Mouse (Mus musculus) fibroblast of lung, adult 2 months (primary cell): ENCODE results near the gene Clec2l.
"Not testable (repeated sequence)": the region's sequence is repeated elsewhere in the genome, so short reads cannot be mapped to it uniquely, and the experiment has no call there.

Source experiments
- DNase-seq: peaks from one replicate; pipeline ENCODE4 v3.0.0-alpha.2; 2011; ENCODE audit warnings: low read depth

Clec2l gene

DNA sequence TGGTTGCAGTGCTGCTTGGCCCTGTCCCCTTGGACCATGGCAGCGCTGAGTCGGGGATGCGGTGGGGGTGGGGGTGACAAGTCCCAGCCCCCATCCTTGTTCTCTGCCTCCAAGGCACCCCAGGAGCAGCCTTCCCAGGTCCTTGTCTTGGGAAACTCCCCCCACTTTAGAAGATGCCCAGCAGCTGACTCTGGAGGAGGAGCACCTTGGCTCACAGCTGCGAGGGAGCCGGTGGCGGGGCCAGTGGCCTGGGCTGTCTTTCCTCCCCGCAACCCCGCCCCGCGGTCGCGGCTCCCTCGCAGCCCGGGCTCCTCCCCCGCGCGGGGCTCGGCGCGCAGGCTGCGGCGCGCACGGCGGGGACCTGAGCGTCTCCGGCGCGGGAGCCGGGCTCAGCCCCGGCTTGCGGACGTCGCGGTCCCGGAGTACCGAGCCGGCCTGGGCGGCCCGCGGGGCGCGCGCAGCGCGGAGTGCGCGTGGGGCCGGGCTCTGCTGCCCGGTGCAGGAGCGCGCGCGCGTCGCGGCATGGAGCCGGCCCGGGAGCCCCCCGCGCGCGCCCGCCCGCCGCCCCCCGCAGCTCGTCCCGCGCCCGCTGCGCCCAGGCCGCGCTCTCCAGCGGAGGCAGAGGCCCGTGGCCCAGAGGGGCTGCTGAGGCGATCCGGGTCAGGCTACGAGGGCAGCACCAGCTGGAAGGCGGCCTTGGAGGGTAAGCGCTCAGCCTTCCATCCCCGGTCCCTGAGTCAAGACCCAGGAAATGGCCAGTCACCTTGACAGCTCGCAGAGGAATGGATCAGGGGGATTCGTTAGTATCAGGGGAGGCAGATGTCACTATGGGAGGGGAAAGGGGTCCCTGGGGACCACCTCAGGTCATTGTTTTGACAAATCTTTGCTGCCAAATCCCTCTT, at the start of gene Clec2l:
TSS of gene Clec2l (plus strand) at position 356 of the 902 bp plus-strand sequence.
- DNase-seq: no peak

DNA sequence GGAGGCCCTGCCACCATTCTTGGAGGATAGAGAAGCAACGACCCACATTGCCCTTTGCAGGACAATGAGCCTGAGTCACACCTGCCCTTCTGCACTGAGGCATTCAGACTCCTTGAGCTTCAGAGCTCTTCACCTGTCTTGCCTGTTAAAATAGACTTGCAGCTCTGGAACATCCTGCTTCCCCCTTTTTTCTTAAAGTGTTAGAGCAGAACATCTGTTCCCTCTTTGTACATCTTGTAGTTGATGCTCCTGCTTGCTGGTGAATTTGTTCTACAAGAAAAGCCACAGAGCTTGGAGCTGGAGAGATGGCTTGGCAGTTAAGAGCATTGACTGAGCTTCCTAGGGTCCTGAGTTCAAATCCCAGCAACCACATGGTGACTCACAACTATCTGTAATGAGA, 40.5 kb upstream of the Clec2l start:
- DNase-seq: no peak

DNA sequence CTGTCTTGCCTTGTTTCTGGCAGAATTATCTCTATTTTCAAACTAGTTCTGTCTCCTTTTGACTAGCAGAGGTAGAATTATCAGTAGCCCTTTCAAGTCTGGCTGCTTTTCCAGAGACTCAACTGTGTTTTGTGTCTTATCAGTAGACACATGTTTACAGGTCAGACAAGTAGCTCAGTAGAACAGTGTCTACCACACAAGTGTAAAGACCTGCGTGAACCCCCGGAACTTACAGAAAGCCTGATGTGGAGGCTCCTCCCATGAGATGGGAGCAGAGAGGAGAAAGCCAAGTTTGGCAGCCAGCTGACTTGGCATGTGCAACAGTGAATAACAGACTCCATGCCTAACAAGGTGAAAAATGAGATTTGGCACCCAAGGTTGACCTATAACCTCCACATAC, 39.4 kb upstream of the Clec2l start:
- no peak for DNase-seq

DNA sequence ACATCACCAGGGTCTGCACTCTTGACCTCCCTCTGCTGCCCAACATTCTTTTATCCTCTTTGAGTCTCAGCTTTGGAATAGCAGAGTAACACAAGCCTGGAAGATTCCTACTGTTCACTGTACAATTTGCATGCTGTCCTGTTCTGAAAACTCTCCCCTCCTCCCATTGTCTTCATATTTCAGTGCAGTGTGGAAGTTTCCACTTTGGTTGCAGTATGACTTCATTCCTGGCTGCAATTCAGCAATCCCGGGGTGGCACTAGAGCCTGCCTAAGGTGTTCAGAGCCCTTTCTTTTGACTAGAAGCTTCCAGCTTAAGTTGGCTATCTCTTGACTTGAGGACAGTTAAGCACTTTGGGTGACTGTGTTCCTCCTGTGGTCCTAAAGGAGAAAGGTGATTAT, 38.4 kb upstream of the Clec2l start:
- DNase-seq: no peak

DNA sequence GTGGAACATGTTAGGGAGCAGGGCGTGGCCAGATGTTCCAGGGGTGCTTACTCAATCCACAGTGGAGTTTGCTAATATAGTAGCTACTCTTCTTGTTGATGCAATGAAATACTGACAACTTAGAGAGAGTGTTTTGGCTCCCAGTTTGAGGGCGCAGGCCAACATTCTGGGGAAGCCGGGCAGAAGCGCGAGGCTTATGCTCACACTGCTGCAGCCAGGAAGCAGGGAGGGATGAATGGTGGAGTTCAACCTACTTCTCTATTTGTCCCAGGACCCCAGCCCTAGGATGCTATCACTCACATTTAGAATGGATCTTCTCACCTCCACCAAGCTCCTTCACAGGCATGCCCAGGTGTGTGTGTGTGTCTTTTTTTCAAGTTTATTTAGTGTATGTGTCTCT, 36.8 kb upstream of the Clec2l start:
- no peak for DNase-seq

DNA sequence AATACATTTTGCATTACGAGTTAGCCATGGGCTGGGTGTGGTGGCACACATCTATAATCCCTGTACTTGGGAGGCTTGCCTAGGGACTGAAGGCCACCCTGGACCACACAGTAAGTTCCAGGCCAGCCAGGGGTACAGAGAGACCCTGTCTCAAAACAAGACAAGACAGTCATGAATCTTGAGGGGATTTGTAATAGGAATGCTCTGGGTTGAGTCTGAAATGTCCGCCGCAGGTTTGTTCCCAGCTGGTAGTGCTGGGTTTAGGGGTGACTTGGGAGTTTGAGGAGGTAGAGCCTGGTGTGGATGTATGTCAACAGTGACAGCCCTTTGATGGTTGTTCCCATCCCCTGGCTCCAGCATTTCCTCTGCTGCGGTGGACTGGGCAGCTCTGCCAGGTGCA, 35.8 kb upstream of the Clec2l start:
- DNase-seq: no peak

DNA sequence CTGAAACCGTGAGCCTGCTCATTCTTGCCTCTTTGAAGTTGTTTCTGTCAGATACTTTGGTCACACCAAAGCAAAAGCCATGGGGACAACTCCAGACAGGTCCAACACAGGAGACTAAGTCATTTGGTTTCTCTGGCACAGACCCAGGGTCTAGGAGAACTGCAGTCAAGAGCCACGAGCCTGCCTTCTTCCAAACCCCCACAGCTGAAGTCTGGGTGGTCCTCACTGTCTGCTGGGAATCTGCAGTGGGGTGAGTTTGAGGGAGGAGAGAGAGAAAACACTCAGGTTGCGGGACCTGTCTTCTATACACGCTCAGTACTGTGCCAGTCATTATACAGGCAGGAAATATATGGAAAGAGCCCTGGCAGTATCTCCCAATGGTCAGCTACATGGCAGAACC, 35.4 kb upstream of the Clec2l start:
- DNase-seq: no peak

DNA sequence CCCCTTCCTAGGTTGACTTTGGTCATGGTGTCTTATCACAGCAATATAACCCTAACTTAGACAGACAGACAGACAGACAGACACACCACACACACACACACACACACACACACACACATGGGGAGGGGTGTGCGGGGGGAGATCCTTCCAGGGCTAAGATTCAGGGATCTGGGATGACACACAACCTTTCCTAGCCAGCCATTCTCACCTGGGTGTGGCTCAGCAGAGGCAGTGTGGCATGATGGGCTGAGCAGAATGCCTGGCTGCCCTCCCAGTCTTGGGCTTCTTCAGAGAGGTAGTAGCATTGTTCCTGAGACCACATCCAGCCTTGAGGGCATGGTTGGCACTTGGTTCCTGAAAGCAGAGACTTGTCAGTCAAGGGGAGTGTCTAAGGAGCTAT, 33.3 kb upstream of the Clec2l start:
- DNase-seq: no peak

DNA sequence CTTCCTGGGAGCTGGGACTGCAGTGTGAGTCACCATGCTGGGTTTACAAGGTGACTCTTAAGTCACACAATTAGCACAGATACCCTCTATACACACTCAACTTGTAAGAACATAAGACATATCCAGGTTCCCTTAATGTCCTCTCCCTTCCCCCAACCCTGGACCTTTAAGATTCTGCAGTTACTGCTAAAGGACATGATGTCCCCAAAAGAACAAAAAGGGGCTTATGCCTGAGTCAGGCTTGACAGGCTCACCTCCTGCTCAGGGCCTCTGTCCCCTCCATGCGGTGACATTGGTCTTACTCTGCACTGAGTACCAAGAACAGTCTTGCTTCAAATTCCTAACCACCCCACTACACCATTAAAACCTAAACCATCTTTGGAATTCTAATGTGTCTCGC, 30.0 kb upstream of the Clec2l start:
- DNase-seq: no peak

DNA sequence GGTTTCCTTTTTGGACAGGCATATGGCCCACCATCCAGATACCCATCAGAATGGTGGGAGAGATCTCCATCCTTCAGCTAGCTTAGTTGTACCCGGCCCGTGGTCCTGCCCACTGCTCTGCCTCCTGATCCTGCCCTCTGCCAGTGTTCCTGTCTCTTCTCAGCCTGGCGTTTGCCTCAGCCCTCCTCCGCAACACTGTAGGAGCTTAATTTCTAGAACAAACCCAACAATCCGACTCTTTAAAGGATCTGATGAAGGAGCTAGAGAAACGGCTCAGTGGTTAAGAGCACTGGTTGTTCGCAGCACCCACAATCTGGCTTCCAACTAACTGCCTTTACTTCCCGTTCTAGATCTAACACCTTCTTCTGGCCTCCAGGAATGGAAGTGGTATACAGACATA, 28.4 kb upstream of the Clec2l start:
- no peak for DNase-seq

DNA sequence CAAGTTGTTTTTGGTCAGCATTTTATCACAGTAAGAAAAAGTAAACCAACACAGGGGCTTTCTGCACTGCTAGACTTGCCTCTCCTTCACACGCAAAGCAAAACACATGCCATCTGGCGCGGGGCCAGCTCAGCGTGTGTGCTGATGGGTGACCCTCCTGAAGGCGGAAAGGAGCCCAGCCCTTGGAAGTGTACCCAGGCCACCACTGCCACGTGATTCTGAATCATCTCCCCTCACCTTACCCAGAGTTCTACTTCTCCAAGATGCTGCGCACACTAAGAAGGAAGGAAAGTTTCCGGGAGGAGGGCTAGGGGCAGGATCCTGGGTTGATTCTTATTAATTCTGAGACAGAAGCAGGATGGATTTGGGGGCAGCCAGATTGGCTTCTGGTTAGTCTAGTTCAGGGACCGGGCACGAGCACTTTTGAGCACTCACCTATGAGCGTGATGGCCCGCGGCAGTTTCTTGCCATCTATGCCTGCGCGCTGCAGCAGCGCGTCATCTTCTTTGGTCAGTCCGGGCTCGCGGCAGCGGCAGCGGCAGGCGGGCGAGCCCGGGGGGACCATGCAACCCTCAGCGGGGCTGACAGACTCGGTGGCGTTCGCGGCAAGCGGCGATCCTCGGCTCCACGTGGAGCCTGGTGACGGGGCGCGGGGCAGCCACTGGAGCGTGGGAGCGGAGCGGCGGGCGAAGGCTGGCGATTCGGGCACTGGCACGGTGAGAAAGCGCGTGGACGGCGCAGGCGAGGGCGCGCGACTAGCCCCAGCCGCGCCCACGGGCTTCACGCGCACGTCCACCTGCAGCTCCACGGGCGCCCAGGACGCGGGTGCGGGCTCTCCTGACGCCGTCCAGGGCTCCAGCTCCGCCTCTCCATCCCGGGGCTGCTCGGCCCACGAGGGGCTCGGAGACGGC, 26.7 kb upstream of the Clec2l start:
- DNase-seq: no peak

DNA sequence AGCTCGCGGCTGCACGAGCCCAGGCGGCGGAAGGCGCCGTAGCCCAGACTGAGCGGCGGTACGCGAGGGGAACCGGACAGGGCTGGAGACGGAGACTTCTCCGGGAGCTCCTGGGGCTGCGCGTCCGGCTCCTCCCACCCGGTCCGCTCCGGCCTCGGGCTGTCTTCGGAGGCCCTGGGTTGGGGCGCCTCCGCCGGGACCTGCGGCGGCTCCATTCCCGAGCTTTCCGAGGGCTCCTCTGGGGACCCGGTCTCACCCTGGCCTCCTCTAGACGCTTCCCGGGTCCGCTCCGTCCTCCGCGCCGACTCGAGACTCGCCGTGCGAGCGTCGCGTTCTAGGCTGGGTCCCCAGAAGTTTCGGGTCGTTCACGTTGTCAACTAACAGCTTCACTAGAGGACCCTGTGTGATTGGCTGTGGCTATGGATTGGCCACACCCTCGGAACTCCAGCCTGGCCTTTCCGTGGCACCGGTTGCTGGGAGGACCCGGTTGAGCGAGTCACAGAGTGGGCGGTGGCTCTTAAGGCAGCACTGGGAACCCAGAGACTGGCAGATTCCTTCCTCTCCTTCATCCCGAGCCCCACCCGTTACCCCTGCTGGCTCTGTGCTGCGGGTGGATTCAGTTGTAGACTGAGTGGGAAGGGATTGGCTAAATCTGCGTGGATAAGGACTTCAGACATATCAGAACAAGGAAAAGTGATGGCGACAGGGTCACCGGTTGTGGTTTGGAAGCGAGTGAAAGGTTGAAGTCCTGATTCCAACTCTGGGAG, 25.8 kb upstream of the Clec2l start, which contains the start of gene Klrg2:
TSS of gene Klrg2 (minus strand) at position 391 of the 767 bp plus-strand sequence.
- DNase-seq: no peak

DNA sequence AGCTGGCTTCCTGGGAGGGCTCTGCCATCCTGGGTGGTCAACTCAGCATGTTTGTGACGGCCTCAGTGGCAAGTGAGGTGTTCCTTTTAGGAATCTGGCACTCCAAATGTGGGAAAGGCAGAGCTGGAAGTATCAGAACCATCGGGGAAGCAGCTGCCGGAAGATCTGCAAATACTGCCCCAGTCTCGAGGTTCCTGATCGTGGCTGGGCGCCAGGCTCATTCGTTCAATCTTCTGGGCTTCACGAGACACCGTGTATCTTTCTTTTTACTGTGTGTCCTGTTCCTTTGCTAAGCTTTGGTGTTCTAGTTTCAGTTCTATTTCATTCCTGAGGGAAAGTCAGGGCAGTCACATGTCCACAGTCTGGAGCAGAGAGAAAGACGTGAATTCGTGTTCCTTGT, 22.5 kb upstream of the Clec2l start:
- DNase-seq: no peak

DNA sequence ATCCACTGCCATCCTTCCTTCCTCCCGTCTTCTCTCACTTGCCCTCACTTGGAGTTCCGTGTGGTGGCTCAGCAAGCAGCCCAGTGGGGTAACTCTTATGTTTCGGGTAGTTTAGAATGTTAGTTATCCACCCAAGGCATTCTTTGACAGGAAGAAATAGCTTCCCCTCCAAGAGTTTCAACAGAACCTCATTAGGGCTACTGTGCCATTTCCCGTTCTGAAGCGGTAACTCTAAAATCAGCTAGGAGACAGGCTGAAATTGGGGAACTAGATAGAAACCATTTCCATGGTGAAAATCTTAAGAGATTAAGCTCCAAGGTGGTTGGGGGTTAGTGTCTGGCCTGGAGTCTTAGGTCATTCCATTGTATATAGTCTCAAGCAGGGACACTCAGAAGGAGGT, 21.6 kb upstream of the Clec2l start:
- no peak for DNase-seq

DNA sequence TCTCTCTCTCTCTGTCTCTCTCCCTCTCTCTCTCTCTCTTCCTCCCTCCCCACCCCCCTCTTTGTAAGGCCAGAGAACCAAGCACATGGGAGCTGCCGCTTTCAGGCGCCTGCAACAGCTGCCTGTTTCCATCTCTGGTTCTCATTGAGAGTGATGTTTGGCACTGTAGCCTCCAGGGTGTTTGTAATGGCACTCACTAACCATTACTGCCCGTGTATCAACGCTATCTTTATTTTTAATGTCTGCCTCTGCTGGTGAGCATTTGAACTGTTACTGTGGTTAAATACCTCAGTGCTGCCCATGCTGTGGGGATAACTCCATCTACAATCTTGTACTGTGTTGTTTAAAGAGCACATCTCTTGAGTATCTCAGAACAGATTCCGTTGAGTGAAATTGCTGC, 21.2 kb upstream of the Clec2l start:
- DNase-seq: no peak

DNA sequence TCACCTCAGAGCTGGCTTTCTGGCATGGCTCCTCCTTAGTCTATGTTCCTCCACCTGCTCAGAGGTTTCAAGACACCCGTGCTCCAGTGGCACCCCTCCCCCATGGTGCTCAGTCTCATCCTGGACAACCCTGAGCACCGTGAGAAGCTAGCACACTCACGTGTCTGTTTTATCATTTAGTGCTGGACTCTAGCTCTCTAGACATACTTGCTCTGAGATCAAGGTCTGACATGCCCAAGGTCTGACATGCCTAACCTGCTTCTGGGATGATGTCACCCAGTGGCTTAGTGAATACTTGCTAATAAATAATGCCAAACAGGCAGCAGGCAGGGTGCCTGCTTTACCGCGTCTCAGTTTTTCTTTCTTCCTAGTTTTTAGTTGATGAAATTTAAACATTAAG, 20.3 kb upstream of the Clec2l start:
- DNase-seq: no peak

DNA sequence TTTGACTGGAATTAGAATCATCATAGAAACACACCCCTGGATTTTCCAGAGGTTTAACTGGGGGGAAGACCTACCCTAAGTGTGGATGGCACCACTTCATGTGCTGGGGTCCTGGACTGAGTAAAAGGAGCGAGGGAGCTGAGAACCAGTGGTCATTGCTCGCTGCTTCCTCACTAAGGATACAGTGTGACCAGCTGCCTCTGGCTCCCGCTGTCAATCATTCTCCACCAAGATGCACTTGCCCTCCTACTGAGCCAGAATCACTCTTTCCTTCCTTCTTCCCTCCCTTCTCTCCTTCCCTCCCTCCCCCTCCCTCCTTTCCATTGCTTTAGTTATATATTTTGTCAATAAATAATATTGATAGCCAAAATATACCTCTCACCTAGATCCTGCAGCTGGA, 19.8 kb upstream of the Clec2l start:
- DNase-seq: no peak

DNA sequence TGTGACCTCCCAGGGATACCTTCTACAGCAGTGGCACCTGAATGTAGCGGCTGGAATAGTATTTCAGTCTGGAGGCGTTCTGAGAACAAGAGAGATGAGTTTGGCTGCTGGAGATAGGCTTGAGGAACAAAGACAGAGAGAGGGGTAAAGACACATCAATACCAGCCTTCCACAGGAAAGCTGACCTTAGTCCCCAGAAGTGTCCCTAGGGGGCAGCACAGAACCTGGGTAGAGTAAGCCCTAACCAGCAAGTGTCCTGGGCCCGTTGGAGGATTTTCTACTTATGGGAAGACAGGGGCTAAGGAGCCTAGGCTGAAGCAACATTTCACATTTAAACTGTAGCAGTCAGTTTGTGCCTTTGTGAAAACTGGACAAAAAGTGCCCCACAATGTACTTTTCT, 13.3 kb upstream of the Clec2l start:
- no peak for DNase-seq

DNA sequence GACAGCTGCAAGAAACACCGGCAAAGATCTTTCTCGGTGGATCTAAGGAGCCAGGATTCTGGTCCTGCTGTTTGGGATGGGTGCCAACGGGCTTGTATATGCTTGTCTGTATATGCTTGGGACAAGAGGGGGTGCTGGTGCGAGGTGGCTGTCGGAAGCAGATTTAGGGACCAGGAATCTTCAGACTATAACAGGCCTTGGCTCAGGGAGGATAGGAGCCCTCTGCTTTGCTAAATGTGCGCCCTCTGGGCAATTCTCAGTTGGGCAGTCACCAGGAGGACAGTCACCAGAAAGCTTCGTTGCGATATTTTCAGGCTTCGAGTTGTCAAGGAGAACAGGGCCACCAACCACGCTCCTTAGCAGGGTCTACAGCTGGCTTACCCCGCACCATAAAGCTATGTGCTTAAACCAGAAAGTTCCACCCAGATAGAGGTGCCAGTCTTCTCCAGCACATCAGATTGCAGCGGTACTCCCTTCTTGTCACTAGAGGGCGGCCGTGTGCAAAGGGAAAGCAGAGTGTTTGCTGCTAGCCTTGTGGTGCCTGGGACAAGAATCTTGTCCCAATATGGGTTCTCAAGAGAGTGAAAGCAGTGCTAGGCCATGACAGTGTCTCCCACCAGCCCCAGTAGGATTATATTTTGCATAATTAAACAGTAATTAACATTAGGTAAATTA, 12.5 kb upstream of the Clec2l start:
- no peak for DNase-seq

DNA sequence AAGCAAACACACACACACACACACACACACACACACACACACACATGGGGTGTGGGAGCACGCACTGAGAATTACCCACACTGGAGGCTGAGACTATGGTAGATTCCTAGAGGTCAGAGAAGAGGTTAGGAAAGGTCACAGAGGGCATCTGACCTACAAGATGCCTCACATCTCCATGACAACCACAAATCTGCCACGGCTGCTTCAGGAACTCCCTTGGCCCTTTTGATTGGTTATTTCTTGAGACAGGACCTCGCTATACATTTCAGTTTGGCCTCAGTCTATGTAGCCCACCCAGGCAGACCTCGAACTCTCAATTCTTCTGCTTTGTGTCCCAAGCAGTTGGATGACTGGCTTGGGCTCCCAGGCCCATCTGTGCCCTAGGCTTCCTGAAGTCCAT, 1.2 kb upstream of the Clec2l start:
- no peak for DNase-seq

DNA sequence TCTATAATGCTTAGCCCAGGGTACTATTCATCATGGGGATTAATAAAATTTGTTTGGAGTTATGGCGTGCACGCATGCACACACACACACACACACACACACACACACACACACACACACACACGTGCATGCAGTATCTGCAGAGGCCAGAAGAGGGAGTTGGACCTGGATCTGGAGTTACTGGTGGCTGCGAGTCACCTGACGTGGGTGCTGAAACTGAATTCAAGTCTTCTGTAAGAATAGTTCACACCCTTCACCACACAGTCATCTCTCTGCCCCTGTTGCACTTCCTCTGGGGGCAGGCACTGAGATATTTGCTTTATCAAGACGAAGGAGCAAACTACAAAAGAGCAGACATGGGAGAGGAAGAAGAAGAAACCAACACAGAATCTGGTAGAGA, 6.7 kb downstream of the Clec2l start:
- DNase-seq: no peak

DNA sequence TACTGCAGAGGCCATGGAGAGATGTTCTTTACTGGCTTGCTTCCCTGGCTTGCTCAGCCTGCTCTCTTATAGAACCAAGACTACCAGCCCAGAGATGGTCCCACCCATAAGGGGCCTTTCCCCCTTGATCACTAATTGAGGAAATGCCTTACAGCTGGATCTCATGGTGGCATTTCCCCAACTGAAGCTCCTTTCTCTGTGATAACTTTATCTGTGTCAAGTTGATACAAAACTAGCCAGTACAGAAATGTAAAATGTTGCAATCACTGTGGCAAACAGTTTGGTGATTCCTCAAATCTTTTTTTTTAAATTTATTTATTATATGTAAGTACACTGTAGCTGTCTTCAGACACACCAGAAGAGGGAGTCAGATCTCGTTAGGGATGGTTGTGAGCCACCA, 7.6 kb downstream of the Clec2l start:
- DNase-seq: not testable (repeated sequence)
